In genomic region chr9:57723315-57723715, GRCm38 (mm10) we compare ENCODE assay signal across 7 mouse cellular contexts. TPM values are rescaled to one million over a fixed set of nuclear protein-coding genes. Genes with fewer than 3 reads are reported as not detected.
DNase-seq lines count a peak whose midpoint lies in the region.

No protein-coding gene starts in this region.

- intact Hi-C loops in heart, postnatal 14 days (cut with DNase I) = no loop called here
- intact Hi-C loops in left cerebral cortex, postnatal 25 days (cut with DNase I) = no loop called here

- DNase-seq in urinary bladder, postnatal 14 days (ENCODE audit: low spot score) = peak; percentile 70
- no peak for DNase-seq in urinary bladder, postnatal 10 days (ENCODE audit: low spot score)
- DNase-seq in cerebellum, postnatal 14 days = peak; percentile 49 to 70
- DNase-seq in heart, postnatal 14 days = peak; percentile 80
- DNase-seq in left cerebral cortex, postnatal 25 days (ENCODE audit: low spot score in 2 of 2) = peak; percentile 44 to 50
- peak; percentile 81 for DNase-seq in right cerebral cortex, postnatal 10 days (ENCODE audit: low spot score in 2 of 2)
- no peak for DNase-seq in spleen, postnatal 4 days (ENCODE audit: low spot score in 2 of 2)

RNA-seq across cellular contexts. Expression of gene Edc3, which starts 15.0 kb away (rescaled TPM):
- 1 to 10 TPM; 6.6 to 7.4 TPM for total RNA-seq in heart, postnatal 14 days (2021)
- 10 to 100 TPM; 12.9 to 13.5 TPM for total RNA-seq in left cerebral cortex, postnatal 25 days (2021)

RNA-seq across cellular contexts. Expression of gene Cyp1a1, which starts 35.6 kb away (rescaled TPM):
- total RNA-seq in heart, postnatal 14 days (2021) = not detected
- total RNA-seq in left cerebral cortex, postnatal 25 days (2021) = under 1 TPM in 1 of 2 experiments, not detected in 1; 0.14 TPM

RNA-seq across cellular contexts. Expression of gene Cyp1a2, which starts 39.8 kb away (rescaled TPM):
- not detected for total RNA-seq in heart, postnatal 14 days (2021)
- total RNA-seq in left cerebral cortex, postnatal 25 days (2021) = not detected

RNA-seq across cellular contexts. Expression of gene Clk3, which starts 42.3 kb away (rescaled TPM):
- total RNA-seq in heart, postnatal 14 days (2021) = 10 to 100 TPM; 32.7 to 40.8 TPM
- total RNA-seq in left cerebral cortex, postnatal 25 days (2021) = 10 to 100 TPM; 75.3 to 76.6 TPM

Comparison
In these comparisons a context has a peak if more than half of its experiments do, and no peak if none do; other contexts are left out.
1. DNase-seq: peak in urinary bladder, postnatal 14 days (single experiment), cerebellum, postnatal 14 days (2 of 2), heart, postnatal 14 days (2 of 2), left cerebral cortex, postnatal 25 days (2 of 2) and right cerebral cortex, postnatal 10 days (2 of 2); none in urinary bladder, postnatal 10 days (single experiment) and spleen, postnatal 4 days (0 of 2).